Mouse (Mus musculus): Measurements from ENCODE around the gene Sry.

Gene Sry

DNA sequence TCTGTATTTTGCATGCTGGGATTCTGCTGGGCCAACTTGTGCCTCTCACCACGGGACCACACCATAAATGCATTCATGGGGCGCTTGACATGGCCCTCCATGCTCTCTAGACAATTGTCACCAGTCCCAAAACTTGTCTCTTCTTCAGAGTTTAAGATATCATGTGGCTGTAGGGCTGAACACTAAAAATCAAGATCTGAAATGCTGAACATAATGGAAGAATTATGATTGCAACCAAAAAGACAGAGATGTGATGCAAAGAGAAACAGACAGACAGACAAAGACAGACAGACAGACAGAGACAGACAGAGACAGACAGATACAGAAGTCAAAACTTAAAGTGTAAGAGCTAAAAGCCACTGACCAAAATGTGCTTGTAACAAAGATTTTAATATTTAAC lies at the start of gene Sry:
Sry (minus strand) TSS at position 101 of the 400 bp plus-strand sequence.
- no peak for DNase-seq

Measured in right cerebral cortex, postnatal 4 days (tissue).